Mouse (Mus musculus): ENCODE data around the gene Mlxipl.

Gene Mlxipl

GRCm38 (mm10) chr5:135079578-135079977 lies 10.1 kb upstream of the Mlxipl start:
- DNase-seq: no peak

- DNase-seq: peak; percentile 30 to 36
Observed at GRCm38 (mm10) chr5:135080539-135080938, 9.2 kb upstream of the Mlxipl start.

DNA sequence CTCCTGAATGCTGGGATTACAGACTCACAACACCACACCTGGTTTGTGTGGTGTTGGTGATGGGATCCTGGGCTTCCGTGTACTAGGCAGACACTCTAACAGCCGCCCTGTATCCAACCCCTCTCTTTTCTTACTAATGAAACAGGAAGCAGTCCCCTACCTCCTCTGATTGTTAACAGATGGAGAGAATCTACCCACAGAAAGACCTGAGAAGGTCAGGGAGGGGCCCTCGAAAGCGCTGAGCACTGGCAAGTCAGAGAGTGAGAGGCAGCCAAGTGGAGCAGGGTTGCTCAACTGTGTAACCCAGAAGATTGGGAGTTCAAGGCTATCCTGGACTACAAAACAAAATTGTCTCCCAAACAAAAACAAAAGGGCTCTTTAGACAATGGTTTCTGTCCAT lies 2.8 kb upstream of the Mlxipl start:
- no peak for DNase-seq

DNA sequence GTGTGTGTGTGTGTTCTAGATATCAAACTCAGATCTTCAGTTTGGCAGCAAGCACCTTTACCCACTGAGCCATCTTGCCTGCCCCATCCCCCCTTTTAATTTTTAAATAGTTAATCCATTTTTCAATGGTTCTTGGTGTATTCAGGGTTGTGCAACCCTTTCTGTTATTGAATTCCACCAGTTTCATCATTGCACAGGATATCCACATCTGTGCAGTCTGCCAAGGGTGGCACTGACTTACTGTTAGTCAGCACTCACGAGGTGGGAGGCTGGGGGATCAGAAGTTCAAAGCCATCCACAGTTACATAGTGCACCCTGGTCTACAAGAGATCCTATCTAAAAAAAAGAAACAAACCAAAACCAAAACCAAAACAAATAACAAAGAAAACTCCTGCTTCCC lies 11.3 kb downstream of the Mlxipl start:
- DNase-seq: no peak

DNA sequence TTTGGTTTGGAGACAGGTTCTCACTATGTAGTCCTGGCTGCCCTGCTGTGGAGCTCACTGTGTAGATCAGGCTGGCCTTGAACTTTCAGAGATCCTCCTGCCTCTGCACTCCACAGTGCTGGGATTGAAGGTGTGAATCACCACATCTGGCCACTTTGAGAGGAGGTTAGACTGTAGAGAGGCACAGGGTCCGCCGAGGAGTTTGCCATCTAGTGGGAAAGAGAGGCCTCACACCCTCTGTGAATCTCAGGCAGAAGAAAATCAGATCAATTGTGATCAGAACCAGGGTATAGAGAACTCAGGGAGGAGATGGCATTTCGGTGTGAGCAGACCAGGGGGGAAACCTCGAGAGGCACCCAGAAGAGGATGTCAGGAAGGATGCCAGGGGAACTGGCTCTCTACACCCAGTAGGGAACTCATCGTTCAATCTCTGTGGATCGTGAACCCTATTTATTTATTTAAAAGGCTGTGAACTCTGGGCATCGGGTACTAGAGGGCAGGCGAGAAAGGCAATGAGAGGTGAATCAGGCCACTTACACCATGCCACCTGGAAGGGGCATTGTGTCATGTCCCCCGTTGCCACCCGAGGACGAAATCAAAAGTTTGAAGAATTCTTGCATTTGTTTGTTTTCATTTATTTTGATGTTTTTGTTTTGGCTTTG lies 14.4 kb downstream of the Mlxipl start:
- peak in 1 of 2 experiments; percentile 39 for DNase-seq

GRCm38 (mm10) chr5:135106758-135107256 lies 17.1 kb downstream of the Mlxipl start:
- peak; percentile 96 for DNase-seq

DNA sequence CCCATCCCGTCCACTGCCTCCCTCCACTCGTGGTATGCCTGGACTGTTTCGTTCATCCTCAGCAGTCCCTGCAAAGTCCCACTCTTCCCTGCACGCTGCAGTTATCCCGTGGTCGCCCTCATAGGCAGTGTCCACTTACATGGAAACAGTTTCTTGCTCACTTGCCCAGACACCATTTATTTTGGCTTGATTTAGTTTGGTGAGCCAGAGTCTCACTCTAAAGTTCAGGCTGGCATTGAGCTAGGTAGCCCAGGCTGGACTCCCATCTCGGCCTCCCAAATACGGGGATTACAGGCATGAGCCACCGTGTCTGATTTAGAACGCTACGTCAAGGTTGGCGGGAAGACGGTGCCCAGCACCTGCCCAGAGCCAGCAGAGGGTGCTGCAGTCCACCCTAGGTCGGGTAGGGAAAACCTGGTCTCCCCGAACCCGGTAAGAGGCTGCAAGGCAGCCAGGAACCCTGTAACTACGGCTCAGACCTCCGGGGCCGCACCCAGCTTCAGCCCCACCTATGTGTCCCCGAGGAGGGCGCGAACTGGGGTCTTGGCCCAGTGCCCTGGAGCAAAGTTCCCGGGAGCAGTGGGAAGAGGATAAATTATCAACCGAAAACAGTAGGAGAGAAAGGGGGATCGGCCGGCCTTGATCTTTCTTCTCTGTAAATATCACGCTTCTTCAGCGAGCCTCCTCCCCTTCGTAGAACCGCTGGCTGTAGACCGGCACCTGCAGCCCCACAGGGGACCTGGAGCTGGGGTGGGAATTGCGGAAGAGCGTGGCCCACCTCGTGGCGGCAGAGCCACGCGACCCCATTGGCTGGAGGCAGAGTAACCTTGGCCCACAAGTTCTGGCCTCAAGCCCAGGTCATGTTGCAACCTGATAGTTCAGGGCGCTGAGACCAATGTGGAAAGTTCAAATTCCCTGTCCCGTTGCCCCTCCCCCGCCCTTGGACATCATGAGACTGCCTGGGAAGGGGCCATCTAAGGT lies 18.1 kb downstream of the Mlxipl start:
- DNase-seq: peak; percentile 93 to 95

- DNase-seq: peak; percentile 49 to 59
Observed at GRCm38 (mm10) chr5:135109017-135109416, 19.3 kb downstream of the Mlxipl start.

- peak; percentile 27 to 61 for DNase-seq
Observed at GRCm38 (mm10) chr5:135109426-135109825, 19.7 kb downstream of the Mlxipl start.

DNA sequence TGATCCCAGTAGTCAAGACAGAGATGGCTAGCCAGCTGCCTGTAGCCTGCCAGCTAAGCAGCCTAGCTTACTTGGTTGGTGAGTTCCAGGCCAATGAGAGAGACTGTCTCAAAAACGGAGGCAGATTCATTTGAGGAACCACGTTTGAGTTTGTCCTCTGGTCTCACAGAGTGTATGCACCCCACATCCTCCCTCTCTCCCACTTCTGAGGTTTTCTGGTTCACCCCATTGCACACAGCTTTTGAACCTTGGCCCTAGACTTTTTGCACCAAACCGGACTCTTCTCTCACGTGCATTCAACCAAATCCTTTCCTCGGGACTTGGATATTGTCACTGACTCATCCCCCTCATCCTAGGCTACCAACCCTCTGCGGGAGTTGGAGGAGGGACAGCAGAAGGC lies 20.3 kb downstream of the Mlxipl start:
- peak; percentile 68 to 83 for DNase-seq

- DNase-seq: peak; percentile 65 to 72
Observed at GRCm38 (mm10) chr5:135113782-135114181, 24.1 kb downstream of the Mlxipl start.

DNA sequence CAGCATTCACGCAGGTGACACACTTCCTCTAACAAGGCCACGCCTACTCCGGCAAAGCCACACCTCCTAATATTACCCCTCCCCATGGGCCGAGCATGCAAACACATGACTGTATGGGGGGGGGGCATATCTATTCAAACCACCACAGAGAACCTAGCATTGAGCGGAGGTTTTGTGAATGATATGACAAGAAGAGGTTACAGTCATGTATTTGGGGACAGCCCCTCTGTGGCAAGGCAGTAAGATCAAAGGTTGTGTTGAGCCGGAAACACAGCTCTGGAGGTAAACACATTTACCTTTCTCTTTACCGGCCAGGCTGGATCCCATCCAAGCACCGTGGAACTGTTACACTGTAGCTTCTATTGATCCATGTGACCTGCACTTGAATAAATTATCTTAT lies 25.6 kb downstream of the Mlxipl start:
- no peak for DNase-seq

DNA sequence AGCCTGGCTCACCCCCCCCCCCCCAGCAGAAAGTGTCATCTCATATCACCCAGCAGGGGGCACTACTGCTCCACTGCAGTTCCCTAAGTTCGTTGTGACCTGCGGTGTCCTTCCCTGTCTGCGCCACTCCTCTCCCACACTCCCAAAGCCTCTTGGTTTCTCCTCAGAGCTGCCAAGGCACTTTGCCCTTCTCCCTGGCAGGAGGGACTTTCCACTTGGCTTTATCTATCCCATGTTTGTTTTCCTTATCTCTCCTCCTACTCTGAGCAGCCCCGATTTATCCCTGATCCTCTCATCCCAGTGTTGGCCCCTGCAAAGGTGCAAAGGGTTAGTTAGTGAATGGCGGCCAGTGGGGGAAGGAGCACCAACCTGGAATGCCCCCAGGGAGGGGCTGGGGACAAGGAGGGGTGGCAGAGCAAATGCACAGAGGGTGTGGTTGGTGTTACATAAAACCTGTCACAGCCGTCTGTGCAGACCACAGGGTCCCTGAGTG lies 28.9 kb downstream of the Mlxipl start:
- peak; percentile 64 to 68 for DNase-seq

- DNase-seq: no peak
Observed at GRCm38 (mm10) chr5:135120753-135121152, 31.1 kb downstream of the Mlxipl start.

- DNase-seq: no peak
Observed at GRCm38 (mm10) chr5:135126121-135126520, 36.4 kb downstream of the Mlxipl start.

DNA sequence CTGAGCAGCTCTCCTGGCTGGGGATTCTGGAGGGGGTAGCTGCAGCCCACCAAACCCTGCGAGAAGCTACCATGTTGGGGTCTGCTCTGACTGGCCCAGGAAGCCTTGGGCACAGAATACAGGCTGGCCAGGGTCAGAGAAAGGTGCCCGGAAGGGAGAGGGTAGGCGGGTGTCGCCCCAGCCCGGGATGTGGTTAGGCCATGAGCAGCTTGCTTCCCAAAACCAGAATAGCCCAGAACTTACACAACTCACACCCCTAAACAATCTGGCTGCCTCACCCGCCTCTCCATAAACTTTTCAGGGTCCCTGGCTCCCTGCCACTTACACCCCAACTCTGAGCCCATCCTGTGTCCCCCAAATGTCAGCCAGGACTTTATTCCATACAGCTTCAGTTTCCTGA lies 38.0 kb downstream of the Mlxipl start:
- no peak for DNase-seq

- no peak for DNase-seq
Observed at GRCm38 (mm10) chr5:135129747-135130146, 40.1 kb downstream of the Mlxipl start.

DNA sequence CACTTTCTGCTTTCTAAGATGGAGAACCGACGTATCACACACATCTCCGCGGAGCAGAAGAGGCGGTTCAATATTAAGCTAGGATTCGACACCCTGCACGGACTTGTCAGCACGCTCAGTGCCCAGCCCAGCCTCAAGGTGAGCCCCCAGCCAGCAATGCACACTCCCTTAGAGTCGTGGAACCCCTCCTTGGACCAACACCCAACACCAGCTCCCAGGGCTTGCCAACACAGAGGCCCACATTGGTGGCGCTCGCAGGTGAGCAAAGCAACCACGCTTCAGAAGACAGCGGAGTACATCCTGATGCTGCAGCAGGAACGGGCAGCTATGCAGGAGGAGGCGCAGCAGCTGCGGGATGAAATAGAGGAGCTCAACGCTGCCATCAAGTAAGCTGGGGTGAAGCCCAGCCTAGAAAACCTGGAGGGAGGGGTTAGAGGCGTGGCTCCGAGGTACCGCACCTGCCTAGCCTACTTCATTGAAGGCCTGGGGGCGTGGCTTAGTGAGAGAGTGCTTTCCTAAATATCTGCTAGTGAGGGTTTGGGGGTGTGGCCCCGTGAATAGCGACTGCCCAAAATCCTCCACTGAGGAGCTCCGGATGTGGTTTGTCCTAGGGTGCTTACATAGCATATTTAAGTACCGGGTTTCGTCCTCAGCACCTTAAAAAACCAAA lies 44.2 kb downstream of the Mlxipl start:
- peak; percentile 50 to 57 for DNase-seq

DNA sequence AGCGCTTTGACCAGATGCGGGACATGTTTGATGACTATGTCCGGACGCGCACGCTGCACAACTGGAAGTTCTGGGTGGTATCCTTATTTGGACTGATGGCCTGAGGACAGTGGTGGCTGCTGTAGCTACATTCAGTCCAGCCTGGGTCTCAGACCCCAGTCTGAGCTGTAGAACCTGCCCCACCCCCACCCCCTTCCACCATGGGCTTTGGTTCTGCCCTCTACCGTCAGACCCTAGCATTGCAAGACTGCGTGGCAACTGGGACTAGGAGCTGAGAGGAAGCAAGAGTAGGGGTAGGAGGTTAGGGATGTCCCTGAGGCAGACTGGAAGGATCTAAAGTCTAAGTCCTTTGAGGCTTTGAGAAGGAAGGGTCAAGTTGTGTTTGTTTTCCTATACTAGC lies 44.8 kb downstream of the Mlxipl start:
- no peak for DNase-seq

GRCm38 (mm10) chr5:135139881-135140280 lies 50.2 kb downstream of the Mlxipl start:
- DNase-seq: no peak

DNA sequence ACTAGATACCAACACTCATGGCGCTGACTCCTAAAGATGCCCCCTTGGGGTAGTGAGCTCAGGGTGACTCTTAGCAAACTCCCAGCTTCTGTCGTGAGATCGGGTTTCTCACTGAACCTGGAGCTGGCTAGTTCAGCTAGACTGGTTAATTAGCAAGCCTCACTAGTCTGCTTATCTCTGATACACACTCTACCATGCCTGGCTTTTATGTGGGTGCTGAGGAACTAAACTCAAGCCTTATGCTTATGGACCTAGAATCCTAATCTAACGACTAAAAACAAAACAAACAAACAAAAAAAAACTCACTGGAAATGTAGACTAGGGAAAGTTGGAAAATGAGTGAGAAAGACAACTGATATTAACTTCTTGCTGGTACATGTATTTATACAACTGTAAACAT lies 54.8 kb downstream of the Mlxipl start:
- no peak for DNase-seq

GRCm38 (mm10) chr5:135145532-135145931 lies 55.8 kb downstream of the Mlxipl start:
- DNase-seq: no peak

GRCm38 (mm10) chr5:135145955-135146354 lies 56.3 kb downstream of the Mlxipl start:
- no peak for DNase-seq

Measured in kidney, adult 8-10 months (tissue).